Mouse (Mus musculus): ENCODE data around the gene Slc22a17.

DNA sequence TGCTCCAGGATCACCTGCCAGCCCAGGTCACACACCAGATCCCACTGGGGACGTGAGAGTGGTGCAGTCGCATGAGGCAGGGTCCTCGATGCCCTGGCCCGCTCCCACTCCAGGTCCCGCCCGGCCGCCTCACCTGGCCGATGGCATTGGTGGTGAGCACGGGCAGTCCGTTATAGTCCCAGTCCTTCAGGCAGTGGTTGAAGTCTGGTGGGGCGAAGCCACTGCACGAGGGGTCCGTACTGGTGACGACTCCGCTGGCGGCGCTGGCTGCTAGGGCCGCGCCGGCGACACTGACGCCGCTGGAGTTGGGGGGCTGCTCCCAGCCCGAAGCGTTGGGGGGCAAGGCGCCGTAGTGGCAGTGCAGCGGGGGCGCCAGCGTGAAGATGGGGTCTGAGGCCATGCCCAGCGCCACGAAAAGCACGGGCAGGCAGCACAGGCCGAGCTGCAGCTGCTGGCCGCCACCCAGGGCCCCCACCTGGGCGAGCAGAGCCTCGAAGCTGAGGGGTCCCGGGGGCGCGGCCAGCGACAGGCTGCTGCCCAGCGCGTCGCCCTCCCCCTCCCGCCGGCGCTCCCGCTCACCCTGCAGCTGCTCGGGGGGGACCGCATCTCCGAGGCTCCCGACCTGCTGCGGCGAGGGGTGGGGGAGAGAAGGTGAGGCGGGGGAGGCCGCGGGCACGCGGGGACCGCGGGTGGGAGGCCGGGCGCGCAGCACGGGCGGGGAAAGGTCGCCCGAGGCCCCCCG lies 652 bp downstream of the Slc22a17 start:
- no peak for TF ChIP-seq CTCF (IDR thresholded peaks at IDR 0.05; ENCODE audit: low read depth)
- TF ChIP-seq EP300 (IDR thresholded peaks at IDR 0.05; ENCODE audit: low read depth) = no peak

Measured in liver, postnatal 0 days (tissue).